Mouse (Mus musculus) lung, embryonic 16.5 days (tissue): ENCODE measurements around the gene Traf5. TPM values are rescaled to one million over a fixed set of nuclear protein-coding genes. Genes with fewer than 3 reads are reported as not detected.

Experiments
- ATAC-seq: fragments of 200-750 bp; cut with Nextera tagmentation; 2 replicates; pipeline ENCODE4 v1.8.0; 2017; ENCODE audit warnings: low read depth, mild to moderate bottlenecking, moderate library complexity
- H3K27ac ChIP-seq: fragments of 300-500 bp; sonication (generic); 2 replicates; pipeline ENCODE4 v1.5.1; 2014; ENCODE audit warnings: mild to moderate bottlenecking, control low read depth, low read length
- H3K27me3 ChIP-seq: fragments of 300-500 bp; sonication (generic); 2 replicates; pipeline ENCODE4 v1.6.1; 2014; ENCODE audit warnings: low read depth, low read length, mixed read lengths; ENCODE audit not compliant: control insufficient read depth, insufficient read depth
- H3K36me3 ChIP-seq: fragments of 300-500 bp; sonication (generic); 2 replicates; pipeline ENCODE4 v1.6.1; 2014; ENCODE audit warnings: low read length; ENCODE audit not compliant: control insufficient read depth, insufficient read depth
- H3K4me1 ChIP-seq: fragments of 300-500 bp; sonication (generic); replicated peaks from 2 replicates; pipeline ENCODE4 v1.6.1; 2014; ENCODE audit warnings: low read length, mixed read lengths; ENCODE audit not compliant: control insufficient read depth, insufficient read depth
- H3K4me2 ChIP-seq: fragments of 300-500 bp; sonication (generic); 2 replicates; pipeline ENCODE4 v1.6.1; 2014; ENCODE audit warnings: low read depth, low read length, control low read depth
- H3K4me3 ChIP-seq: fragments of 300-500 bp; sonication (generic); 2 replicates; pipeline ENCODE4 v1.5.1; 2014; ENCODE audit warnings: mild to moderate bottlenecking, low read length, control low read depth
- H3K9ac ChIP-seq: fragments of 300-500 bp; sonication (generic); 2 replicates; pipeline ENCODE4 v1.6.1; 2014; ENCODE audit warnings: low read length, control low read depth
- H3K9me3 ChIP-seq: fragments of 300-500 bp; sonication (generic); 2 replicates; pipeline ENCODE4 v1.6.1; 2016; ENCODE audit warnings: low read length; ENCODE audit not compliant: control insufficient read depth
- WGBS: fragments of 180-500 bp; shearing (Covaris S2); extraction: QIAGEN DNeasy Blood & Tissue Kit; methylation state at CpG from one replicate; pipeline ENCODE4 v1.1.7; 2014; 5-methylcytosine and 5-hydroxymethylcytosine counted together
- microRNA-seq: library from miRNA; unstranded; fragments of <30 nt; microRNA quantifications from one replicate; pipeline ENCODE4, GENCODE M21; 2016
- polyA plus RNA-seq: library from polyadenylated mRNA; unstranded; fragments of >200 nt; fragmentation: Nextera tagmentation; extraction: Ambion mirVana; gene quantifications from 2 replicates; pipeline ENCODE4 v1.2.1, GENCODE M21; 2015

Traf5 gene
- polyA plus RNA-seq, 1 experiment from 2014 or later: 23.4 TPM

- WGBS: 91% methylated on average over 11 of the region's 11 CpGs
These were observed 139.5 kb downstream of the Traf5 start for GRCm38 (mm10) chr1:191952733-191953335.

DNA sequence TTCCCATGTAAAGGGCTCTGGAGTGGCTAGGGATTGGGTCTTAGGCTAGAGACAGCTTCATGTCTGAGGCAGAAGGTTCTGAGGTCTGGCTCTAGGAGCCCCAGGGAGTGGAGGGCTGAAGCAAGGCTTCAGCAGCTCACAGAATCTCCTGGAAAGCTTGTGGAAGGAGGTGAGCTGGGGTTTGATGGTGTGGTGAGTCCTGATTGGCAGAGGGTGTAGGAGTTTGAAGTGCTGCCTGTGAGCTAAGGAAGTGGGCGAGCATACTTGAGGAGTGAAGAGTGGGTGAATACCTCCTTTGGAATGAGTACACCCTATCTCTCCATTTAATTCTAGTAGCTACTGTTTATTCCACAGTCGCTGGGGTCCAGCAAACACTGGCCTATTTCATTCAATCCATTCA is 141.7 kb downstream of the Traf5 start:
- WGBS: 38% methylated on average over 2 of the region's 2 CpGs
- peak; percentile 26; the same call in 1 of the 2 replicates for ATAC-seq
- no peak overlapping the region for H3K4me2 ChIP-seq

More at GRCm38 (mm10) chr1:191952733-191953335, 139.5 kb downstream of the Traf5 start:
- H3K36me3 ChIP-seq: no peaks in the 10 kb centered on the region
- H3K9ac ChIP-seq: no peak overlapping the region
- no peaks in the 10 kb centered on the region for H3K27me3 ChIP-seq
- no peak for ATAC-seq
- H3K9me3 ChIP-seq: no peaks in the 10 kb centered on the region
- 0 out of 2 replicates have a peak, but pooled peaks cover 4% of the 10 kb centered on the region for H3K4me1 ChIP-seq
- no peak overlapping the region for H3K4me3 ChIP-seq
- no peak overlapping the region for H3K27ac ChIP-seq
- H3K4me2 ChIP-seq: no peak overlapping the region

GRCm38 (mm10) chr1:191948600-191948999 is 143.8 kb downstream of the Traf5 start:
- WGBS: 71% methylated on average over 8 of the region's 8 CpGs
- Histone ChIP-seq H3K4me2 (no peak overlapping the region), H3K36me3 (no peaks in the 10 kb centered on the region), H3K27me3 (no peaks in the 10 kb centered on the region), H3K4me3 (no peak overlapping the region), H3K27ac (no peak overlapping the region), H3K9me3 (no peaks in the 10 kb centered on the region), H3K4me1 (0 out of 2 replicates have a peak, but pooled peaks cover 2% of the 10 kb centered on the region), H3K9ac (no peak overlapping the region)
- no peak for ATAC-seq

More for the DNA sequence above, 141.7 kb downstream of the Traf5 start:
- no peak overlapping the region for H3K4me3 ChIP-seq
- H3K36me3 ChIP-seq: no peaks in the 10 kb centered on the region
- H3K27ac ChIP-seq: no peak overlapping the region
- H3K4me1 ChIP-seq: 0 out of 2 replicates have a peak, but pooled peaks cover 6% of the 10 kb centered on the region
- no peaks in the 10 kb centered on the region for H3K27me3 ChIP-seq
- no peak overlapping the region for H3K9ac ChIP-seq
- no peaks in the 10 kb centered on the region for H3K9me3 ChIP-seq

GRCm38 (mm10) chr1:191947796-191948195 is 144.6 kb downstream of the Traf5 start:
- H3K27me3 ChIP-seq: no peaks in the 10 kb centered on the region
- no peak overlapping the region for H3K9ac ChIP-seq
- H3K4me2 ChIP-seq: no peak overlapping the region
- no peaks in the 10 kb centered on the region for H3K9me3 ChIP-seq
- 0 out of 2 replicates have a peak, but pooled peaks cover 2% of the 10 kb centered on the region for H3K4me1 ChIP-seq
- no peaks in the 10 kb centered on the region for H3K36me3 ChIP-seq
- 62% methylated on average over 8 of the region's 8 CpGs for WGBS
- H3K27ac ChIP-seq: no peak overlapping the region
- H3K4me3 ChIP-seq: no peak overlapping the region
- ATAC-seq: no peak

Small RNA genes lying within 50 kb of the gene (microRNA-seq; reads per million reads assigned to microRNA genes)
- gene Mir3473c: not detected

Other genes starting within 250 kb of the Traf5 start
- 1.5 and 1.8 TPM in 2 replicates for gene Slc30a1, start 185.8 kb downstream of the Traf5 start, polyA plus RNA-seq
- 2.9 and 3.8 TPM in 2 replicates for gene Rd3, start 115.2 kb downstream of the Traf5 start, polyA plus RNA-seq
- gene Rcor3, start 45.5 kb upstream of the Traf5 start, polyA plus RNA-seq: 29.2 and 30.3 TPM in 2 replicates
- 0.97 and 0.98 TPM in 2 replicates for gene Kcnh1, start 98.2 kb upstream of the Traf5 start, polyA plus RNA-seq